Mouse (Mus musculus) forebrain, embryonic 15.5 days (tissue): Measurements from ENCODE around the gene Ccdc80. TPM values are rescaled to one million over a fixed set of nuclear protein-coding genes. Genes with fewer than 3 reads are reported as not detected.

Experiments
- ATAC-seq: fragments of 200-750 bp; cut with Nextera tagmentation; replicated peaks from 2 replicates; pipeline ENCODE4 v1.8.0; 2017; ENCODE audit warnings: mild to moderate bottlenecking, moderate TSS enrichment, moderate library complexity
- H3K27ac ChIP-seq: fragments of 300-500 bp; sonication (generic); replicated peaks from 2 replicates; pipeline ENCODE4 v1.5.1; 2015; ENCODE audit warnings: mild to moderate bottlenecking, inconsistent platforms
- H3K27me3 ChIP-seq: fragments of 300-500 bp; sonication (generic); 2 replicates; pipeline ENCODE4 v1.6.1; 2015; ENCODE audit warnings: inconsistent platforms
- H3K36me3 ChIP-seq: fragments of 300-500 bp; sonication (generic); 2 replicates; pipeline ENCODE4 v1.6.1; 2015; ENCODE audit warnings: mild to moderate bottlenecking, inconsistent platforms
- H3K4me1 ChIP-seq: fragments of 300-500 bp; sonication (generic); 2 replicates; pipeline ENCODE4 v1.6.1; 2015; ENCODE audit warnings: inconsistent platforms
- H3K4me2 ChIP-seq: fragments of 300-500 bp; sonication (generic); replicated peaks from 2 replicates; pipeline ENCODE4 v1.6.1; 2015; ENCODE audit warnings: mild to moderate bottlenecking, inconsistent platforms
- H3K4me3 ChIP-seq: fragments of 300-500 bp; sonication (generic); 2 replicates; pipeline ENCODE4 v1.5.1; 2015; ENCODE audit warnings: mild to moderate bottlenecking, inconsistent platforms
- H3K9ac ChIP-seq: fragments of 300-500 bp; sonication (generic); replicated peaks from 2 replicates; pipeline ENCODE4 v1.6.1; 2015; ENCODE audit warnings: mild to moderate bottlenecking, inconsistent platforms
- H3K9me3 ChIP-seq: fragments of 300-500 bp; sonication (generic); 2 replicates; pipeline ENCODE4 v1.6.1; 2016; ENCODE audit warnings: inconsistent platforms
- WGBS: fragments of 180-500 bp; shearing (Covaris S2); methylation state at CpG from one replicate; pipeline ENCODE4 v1.1.7; 2015; ENCODE audit warnings: mixed read lengths; 5-methylcytosine and 5-hydroxymethylcytosine counted together
- polyA plus RNA-seq: library from polyadenylated mRNA; unstranded; fragments of >200 nt; fragmentation: Nextera tagmentation; extraction: Ambion mirVana; gene quantifications from 2 replicates; pipeline ENCODE4 v1.2.1, GENCODE M21; 2015

The Ccdc80 gene
- polyA plus RNA-seq, 1 experiment from 2014 or later: 26.3 TPM

DNA sequence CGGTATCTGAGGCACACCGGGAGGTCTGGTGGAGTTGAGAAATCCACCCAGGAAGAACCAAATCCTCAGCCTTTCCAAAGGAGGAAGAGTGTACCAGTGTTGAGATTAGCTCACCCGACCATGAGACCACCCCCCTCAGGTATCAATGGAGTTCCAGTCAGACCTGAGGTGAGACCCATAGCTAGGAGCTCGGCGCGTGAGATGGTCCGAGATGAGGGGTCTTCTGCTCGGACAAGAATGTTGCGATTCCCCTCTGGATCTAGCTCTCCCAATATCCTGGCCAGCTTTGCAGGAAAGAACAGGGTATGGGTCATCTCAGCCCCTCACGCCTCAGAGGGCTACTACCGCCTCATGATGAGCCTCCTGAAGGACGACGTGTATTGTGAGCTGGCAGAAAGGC is 1.8 kb downstream of the Ccdc80 start:
- Histone ChIP-seq H3K4me3 (0 out of 2 replicates have a peak overlapping the region, but pooled peaks have one; percentile 36), H3K27me3 (no peaks in the 10 kb centered on the region), H3K36me3 (no peaks in the 10 kb centered on the region), H3K9ac (no peak overlapping the region), H3K4me2 (0 out of 2 replicates have a peak overlapping the region, but pooled peaks have one; percentile 48), H3K27ac (no peak overlapping the region), H3K4me1 (peaks cover 35% of the 10 kb centered on the region), H3K9me3 (no peaks in the 10 kb centered on the region)
- WGBS: 94% methylated on average over 13 of the region's 13 CpGs
- ATAC-seq: no peak; the same call in 1 of the 2 replicates

DNA sequence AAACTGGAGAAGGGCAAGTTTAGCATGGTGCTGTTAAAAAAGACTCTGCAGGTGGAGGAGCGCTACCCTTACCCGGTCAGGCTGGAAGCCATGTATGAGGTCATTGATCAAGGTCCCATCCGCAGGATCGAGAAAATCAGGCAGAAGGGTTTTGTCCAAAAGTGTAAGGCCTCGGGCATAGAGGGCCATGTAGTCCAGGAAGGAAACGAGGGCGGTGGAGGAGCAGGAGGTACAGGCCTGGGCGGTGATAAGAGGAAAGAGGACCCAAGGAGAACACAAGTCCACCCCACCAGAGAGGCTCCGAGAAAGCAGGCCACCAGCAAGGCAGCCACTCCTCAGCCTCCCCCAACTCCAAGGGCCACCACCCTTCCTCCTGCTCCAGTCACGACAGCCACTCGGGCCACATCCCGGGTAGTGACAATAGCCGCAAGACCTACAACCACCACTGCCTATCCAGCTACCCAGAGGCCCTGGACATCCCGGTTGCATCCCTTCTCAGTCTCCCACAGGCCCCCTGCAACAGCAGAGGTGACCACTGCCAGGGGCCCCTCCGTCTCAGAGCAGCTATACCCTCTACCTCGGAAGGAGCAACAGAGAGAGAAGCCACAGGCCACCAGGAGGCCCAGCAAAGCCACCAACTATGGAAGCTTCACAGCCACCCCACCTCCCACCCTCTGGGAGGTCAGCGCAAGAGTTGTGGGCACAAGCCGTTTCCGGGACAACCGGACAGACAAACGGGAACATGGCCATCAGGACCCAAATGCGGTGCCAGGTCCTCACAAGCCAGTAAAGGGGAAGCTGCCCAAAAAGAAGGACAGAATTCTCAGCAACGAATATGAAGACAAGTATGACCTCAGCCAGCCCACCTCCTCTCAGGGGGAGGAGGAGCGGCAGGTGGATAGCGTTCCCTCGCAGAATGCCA is 2.6 kb downstream of the Ccdc80 start:
- Histone ChIP-seq H3K27me3 (no peaks in the 10 kb centered on the region), H3K4me2 (no peak overlapping the region), H3K4me1 (peaks cover 35% of the 10 kb centered on the region), H3K4me3 (no peak overlapping the region), H3K36me3 (no peaks in the 10 kb centered on the region), H3K9me3 (no peaks in the 10 kb centered on the region), H3K9ac (no peak overlapping the region), H3K27ac (no peak overlapping the region)
- 86% methylated on average over 26 of the region's 26 CpGs for WGBS
- ATAC-seq: no peak

GRCm38 (mm10) chr16:45097467-45097866 is 4.3 kb downstream of the Ccdc80 start:
- no peak overlapping the region for H3K4me3 ChIP-seq
- no peak for ATAC-seq
- 0 out of 2 replicates have a peak overlapping the region, but pooled peaks have one; percentile 37 for H3K27ac ChIP-seq
- peaks cover 35% of the 10 kb centered on the region for H3K4me1 ChIP-seq
- H3K9ac ChIP-seq: no peak overlapping the region
- H3K36me3 ChIP-seq: no peaks in the 10 kb centered on the region
- no peaks in the 10 kb centered on the region for H3K9me3 ChIP-seq
- 93% methylated on average over 2 of the region's 2 CpGs for WGBS
- H3K4me2 ChIP-seq: no peak overlapping the region
- H3K27me3 ChIP-seq: no peaks in the 10 kb centered on the region

DNA sequence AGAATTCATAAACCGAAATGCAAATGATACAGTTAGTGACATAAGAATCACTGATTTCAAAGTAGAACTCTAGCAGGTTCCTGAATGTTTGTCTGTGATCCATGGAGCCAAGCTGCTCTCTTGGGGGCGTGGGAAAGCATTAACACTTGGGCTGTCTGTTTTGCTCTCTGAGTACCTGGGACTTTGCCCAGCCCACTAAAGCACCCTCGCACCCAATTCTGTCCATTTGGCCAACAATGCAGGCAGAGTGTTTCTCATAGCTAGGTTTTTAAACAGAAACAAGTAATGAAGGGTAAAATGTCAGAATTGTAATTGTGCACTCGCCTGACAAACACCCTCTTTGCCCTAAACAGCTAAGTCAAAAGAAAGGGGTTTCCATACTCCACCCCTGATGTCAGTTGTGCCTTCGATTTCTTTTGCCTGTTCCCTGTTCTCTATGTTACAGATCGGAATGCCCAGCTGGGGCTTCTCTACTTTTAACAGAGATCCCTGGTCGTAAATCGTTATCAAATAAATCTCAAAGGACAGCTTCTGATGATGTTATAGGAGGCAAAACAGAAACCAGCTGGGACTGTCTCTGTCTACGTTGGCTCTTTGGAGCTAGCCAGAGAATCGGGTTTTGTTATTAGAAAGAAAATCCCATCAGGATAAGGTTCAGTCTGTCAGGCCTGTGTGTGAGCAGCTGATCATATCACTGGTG is 5.1 kb downstream of the Ccdc80 start:
- Histone ChIP-seq H3K4me1 (peaks cover 32% of the 10 kb centered on the region), H3K27me3 (no peaks in the 10 kb centered on the region), H3K27ac (peak overlapping the region; percentile 55), H3K36me3 (no peaks in the 10 kb centered on the region), H3K9me3 (no peaks in the 10 kb centered on the region), H3K4me2 (peak overlapping the region; percentile 18), H3K4me3 (0 out of 2 replicates have a peak overlapping the region, but pooled peaks have one; percentile 9), H3K9ac (no peak overlapping the region)
- peak; percentile 67 for ATAC-seq
- 48% methylated on average over 10 of the region's 10 CpGs for WGBS

DNA sequence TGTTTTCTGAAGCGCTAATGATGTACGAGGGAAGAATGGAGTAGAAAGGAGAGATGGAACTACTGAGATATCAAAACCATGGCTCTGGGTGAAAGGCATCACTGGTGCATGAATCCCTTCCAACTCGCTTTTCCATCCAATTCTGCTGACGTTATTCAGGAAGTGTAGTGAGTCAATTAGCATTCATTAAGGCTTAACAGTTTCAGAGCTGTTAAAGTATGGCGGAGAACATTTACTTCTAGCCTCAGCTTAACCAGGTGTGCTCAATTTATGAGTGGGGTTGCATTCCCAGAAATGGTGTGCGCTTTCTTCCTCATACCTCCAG is 5.6 kb downstream of the Ccdc80 start:
- H3K27me3 ChIP-seq: no peaks in the 10 kb centered on the region
- 0 out of 2 replicates have a peak overlapping the region, but pooled peaks have one; percentile 9 for H3K4me3 ChIP-seq
- H3K4me2 ChIP-seq: peak overlapping the region; percentile 18
- H3K27ac ChIP-seq: peak overlapping the region; percentile 55
- no peaks in the 10 kb centered on the region for H3K9me3 ChIP-seq
- 47% methylated on average over 6 of the region's 6 CpGs for WGBS
- H3K36me3 ChIP-seq: no peaks in the 10 kb centered on the region
- no peak overlapping the region for H3K9ac ChIP-seq
- peaks cover 26% of the 10 kb centered on the region for H3K4me1 ChIP-seq
- ATAC-seq: peak; percentile 27; the same call in 1 of the 2 replicates

DNA sequence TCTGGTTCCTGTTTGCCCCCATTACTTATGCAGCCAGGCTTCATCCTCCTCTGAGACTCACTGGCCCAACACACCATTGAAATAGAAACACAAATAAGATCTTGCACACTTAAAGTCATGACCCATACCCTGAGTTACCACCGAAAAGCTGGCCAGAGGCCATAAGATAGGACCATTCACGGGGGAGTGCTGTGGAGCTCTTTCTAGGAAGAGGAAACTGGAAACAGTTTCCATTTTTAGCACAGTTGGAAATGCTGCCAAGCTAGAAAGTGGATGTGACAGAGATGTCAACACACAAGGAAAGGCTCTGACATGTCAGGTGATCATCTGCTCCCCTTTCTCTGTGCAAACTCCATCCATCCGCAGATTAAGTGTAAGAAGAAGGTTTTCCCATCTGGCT is 7.7 kb downstream of the Ccdc80 start:
- no peak overlapping the region for H3K4me2 ChIP-seq
- H3K9ac ChIP-seq: no peak overlapping the region
- no peaks in the 10 kb centered on the region for H3K27me3 ChIP-seq
- no peaks in the 10 kb centered on the region for H3K9me3 ChIP-seq
- WGBS: 75% methylated on average over 3 of the region's 3 CpGs
- H3K4me3 ChIP-seq: no peak overlapping the region
- ATAC-seq: no peak
- peaks cover 15% of the 10 kb centered on the region for H3K4me1 ChIP-seq
- H3K36me3 ChIP-seq: no peaks in the 10 kb centered on the region
- no peak overlapping the region for H3K27ac ChIP-seq

GRCm38 (mm10) chr16:45104993-45105392 is 11.8 kb downstream of the Ccdc80 start:
- Histone ChIP-seq H3K27ac (no peak overlapping the region), H3K9ac (no peak overlapping the region), H3K4me1 (0 out of 2 replicates have a peak, but pooled peaks cover 2% of the 10 kb centered on the region), H3K4me2 (no peak overlapping the region), H3K27me3 (no peaks in the 10 kb centered on the region), H3K4me3 (no peak overlapping the region), H3K36me3 (no peaks in the 10 kb centered on the region), H3K9me3 (no peaks in the 10 kb centered on the region)
- WGBS: 39% methylated on average over 3 of the region's 3 CpGs
- ATAC-seq: 0 out of 2 replicates have a peak, but pooled peaks have one; percentile 53

- Histone ChIP-seq H3K4me2 (no peak overlapping the region), H3K4me3 (no peak overlapping the region)
- WGBS: 86% methylated on average over 5 of the region's 5 CpGs
Measured at GRCm38 (mm10) chr16:45108203-45108878, 15.1 kb downstream of the Ccdc80 start.

DNA sequence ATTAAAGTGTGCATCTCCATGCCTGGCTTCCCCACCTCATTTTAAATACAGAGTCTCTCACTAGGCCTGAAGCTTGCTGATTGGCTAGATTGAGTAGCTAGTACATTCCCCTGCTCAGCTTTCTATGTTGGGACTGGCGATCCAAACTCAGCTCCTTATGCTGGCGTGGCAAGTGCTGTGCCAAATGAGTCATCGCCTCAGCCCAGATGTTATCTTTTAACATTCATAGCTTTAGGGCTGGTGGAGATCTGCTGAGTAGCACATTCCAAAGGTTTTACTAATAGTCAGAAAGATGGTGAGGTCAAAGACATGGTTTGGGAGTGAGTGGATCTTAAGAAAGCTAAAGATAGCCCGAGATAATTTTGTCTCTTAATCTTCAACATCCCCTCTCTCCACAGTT is 17.3 kb downstream of the Ccdc80 start:
- Histone ChIP-seq H3K27ac (no peak overlapping the region), H3K9me3 (no peaks in the 10 kb centered on the region), H3K9ac (no peak overlapping the region), H3K36me3 (no peaks in the 10 kb centered on the region), H3K4me2 (no peak overlapping the region), H3K4me3 (no peak overlapping the region), H3K4me1 (no peaks in the 10 kb centered on the region), H3K27me3 (no peaks in the 10 kb centered on the region)
- 86% methylated on average over 4 of the region's 4 CpGs for WGBS
- ATAC-seq: no peak

More at GRCm38 (mm10) chr16:45108203-45108878, 15.1 kb downstream of the Ccdc80 start:
- ATAC-seq: no peak
- H3K36me3 ChIP-seq: no peaks in the 10 kb centered on the region
- H3K27me3 ChIP-seq: no peaks in the 10 kb centered on the region
- H3K4me1 ChIP-seq: 0 out of 2 replicates have a peak, but pooled peaks cover 2% of the 10 kb centered on the region
- no peak overlapping the region for H3K9ac ChIP-seq
- H3K9me3 ChIP-seq: no peaks in the 10 kb centered on the region
- no peak overlapping the region for H3K27ac ChIP-seq

- Histone ChIP-seq H3K4me2 (no peak overlapping the region), H3K4me3 (no peak overlapping the region), H3K9ac (no peak overlapping the region), H3K9me3 (no peaks in the 10 kb centered on the region), H3K27me3 (no peaks in the 10 kb centered on the region), H3K27ac (no peak overlapping the region), H3K4me1 (peaks cover 5% of the 10 kb centered on the region; the same call in 1 of the 2 replicates), H3K36me3 (no peaks in the 10 kb centered on the region)
- WGBS: 94% methylated on average over 3 of the region's 3 CpGs
- no peak for ATAC-seq
Measured at GRCm38 (mm10) chr16:45117200-45117599, 24.0 kb downstream of the Ccdc80 start.

GRCm38 (mm10) chr16:45118760-45119159 is 25.6 kb downstream of the Ccdc80 start:
- Histone ChIP-seq H3K4me2 (no peak overlapping the region), H3K36me3 (no peaks in the 10 kb centered on the region), H3K27me3 (no peaks in the 10 kb centered on the region), H3K4me1 (peaks cover 5% of the 10 kb centered on the region; the same call in 1 of the 2 replicates), H3K4me3 (no peak overlapping the region), H3K9me3 (no peaks in the 10 kb centered on the region), H3K27ac (no peak overlapping the region), H3K9ac (no peak overlapping the region)
- WGBS: 86% methylated on average over 3 of the region's 3 CpGs
- ATAC-seq: no peak
